Mouse (Mus musculus): Measurements from ENCODE around the gene Stk10.

DNA sequence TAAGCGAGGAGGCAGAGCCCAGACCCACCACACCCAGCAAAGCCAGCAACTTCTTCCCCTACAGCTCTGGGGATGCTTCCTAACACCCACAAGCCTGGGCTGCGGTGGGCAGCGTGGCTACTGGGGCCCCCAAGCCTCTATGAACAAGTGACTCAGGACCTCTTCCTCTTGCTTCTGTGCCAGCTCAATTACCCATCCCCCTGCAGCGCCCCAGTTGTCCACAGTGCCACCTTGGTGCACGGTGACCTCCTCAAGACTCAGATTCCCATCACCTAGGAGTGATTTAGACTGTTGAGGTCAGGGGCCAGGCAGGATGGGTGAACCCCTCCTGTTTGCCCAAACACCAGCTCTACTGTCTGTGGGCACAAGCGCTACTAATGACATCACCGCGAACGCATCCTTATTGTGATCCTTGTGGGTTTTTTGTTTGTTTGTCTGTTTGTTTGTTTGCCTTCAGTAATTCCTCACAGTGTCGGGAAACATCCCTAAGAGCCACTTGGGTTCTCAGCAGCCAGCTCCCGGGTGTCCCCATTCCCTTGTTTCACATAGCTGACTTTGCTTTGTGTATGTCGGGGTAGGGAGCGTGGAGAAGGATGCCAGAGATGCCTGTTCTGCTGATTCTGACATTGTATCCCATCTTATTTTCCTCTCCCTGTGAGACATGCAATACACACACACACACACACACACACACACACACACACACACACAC lies 89.5 kb downstream of the Stk10 start:
- TF ChIP-seq CTCF (IDR thresholded peaks at IDR 0.05; ENCODE audit: low read depth, low read length) (no peak), POLR2AphosphoS5 (IDR thresholded peaks at IDR 0.05; ENCODE audit: insufficient replicate concordance, low read depth, low read length) (no peak)

All from G1E (cell line).